10 mouse cellular contexts compared by ENCODE assay signal in the genomic region with DNA sequence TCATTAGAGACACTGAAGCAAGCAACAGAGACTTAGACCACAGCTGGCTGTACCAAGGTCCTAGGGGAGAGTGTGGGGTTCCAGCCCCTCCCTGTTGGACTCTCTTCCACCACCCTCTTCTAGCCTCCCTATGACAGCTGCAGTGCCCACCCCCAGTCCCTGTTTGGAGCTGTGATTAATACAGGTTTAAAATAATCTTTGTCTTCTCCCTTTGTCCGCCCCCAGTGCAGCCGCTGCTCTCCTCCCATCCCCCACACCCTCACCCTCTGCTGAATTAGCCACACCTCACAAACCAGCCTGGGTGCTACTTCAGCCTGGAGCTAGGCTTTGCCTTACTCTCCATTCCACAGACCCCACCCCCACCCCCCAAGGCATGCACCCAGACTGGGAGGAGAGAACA.
DNase-seq lines count a peak whose midpoint lies in the region.
"Had no signal": no experiment of that assay in that cellular context is flagged by ENCODE, and none has a peak within 500 bp of the region (broad histone marks: within the 10 kb centered on the region; RNA-seq: fewer than 3 reads in every experiment).

No protein-coding gene starts in this region.

- 36% methylated on average over 2 of the region's 2 CpGs for whole genome bisulfite sequencing in midbrain, embryonic 10.5 days

- peak overlapping the region; percentile 73 for H3K27ac ChIP-seq in midbrain, embryonic 10.5 days (replicated peaks)
- H3K27ac ChIP-seq: heart, embryonic 15.5 days; macrophage had no signal

- H3K4me3 ChIP-seq in midbrain, embryonic 10.5 days: no peak overlapping the region
- H3K4me3 ChIP-seq: heart, embryonic 15.5 days had no signal

- H3K4me1 ChIP-seq in midbrain, embryonic 10.5 days: peaks cover 19% of the 10 kb centered on the region

- no peaks in the 10 kb centered on the region for H3K9me3 ChIP-seq in midbrain, embryonic 10.5 days (replicated peaks)
- H3K9me3 ChIP-seq: heart, embryonic 15.5 days had no signal

- peak; percentile 8 for DNase-seq in gastrocnemius, postnatal 14 days
- DNase-seq in gastrocnemius, adult 18-20 months (ENCODE audit: low spot score): no peak
- peak; percentile 73 to 81 for DNase-seq in right cerebral cortex, adult 2 months (ENCODE audit: low spot score in 2 of 2)
- DNase-seq in right cerebral cortex, postnatal 4 days: no peak
- DNase-seq in midbrain, embryonic 10.5 days (ENCODE audit: low spot score): no peak
- no peak for DNase-seq in T-cell, adult 2 months (ENCODE audit: low spot score)
- DNase-seq in lung, postnatal 14 days: no peak
- no peak for DNase-seq in adipocyte (ENCODE audit: low spot score)

- intact Hi-C loops in gastrocnemius, postnatal 14 days (cut with DNase I; ENCODE audit: low total_unique reads): no loop called here

- no peaks in the 10 kb centered on the region for H3K36me3 ChIP-seq in midbrain, embryonic 10.5 days
- H3K36me3 ChIP-seq: heart, embryonic 15.5 days had no signal

- no peaks in the 10 kb centered on the region; the same call in 1 of the 2 replicates for H3K27me3 ChIP-seq in midbrain, embryonic 10.5 days (ENCODE audit: low read depth, poor library complexity, severe bottlenecking)
- H3K27me3 ChIP-seq: heart, embryonic 15.5 days had no signal

Comparison
In these comparisons a context has a peak if more than half of its experiments do, and no peak if none do; other contexts are left out.
1. DNase-seq: peak in gastrocnemius, postnatal 14 days (single experiment) and right cerebral cortex, adult 2 months (2 of 2); none in gastrocnemius, adult 18-20 months (single experiment), right cerebral cortex, postnatal 4 days (single experiment), midbrain, embryonic 10.5 days (single experiment), T-cell, adult 2 months (single experiment), lung, postnatal 14 days (single experiment) and adipocyte (single experiment).